Mouse (Mus musculus) G1E (cell line): ENCODE measurements around the gene Pdcd7. TPM values are rescaled to one million over a fixed set of nuclear protein-coding genes. Genes with fewer than 3 reads are reported as not detected.
A peak's percentile ranks its signal among the peaks of the same experiment; 100 is the strongest.

Source experiments
- ATAC-seq: 2 replicates; pipeline ENCODE4 v1.8.0; 2016; ENCODE audit warnings: mild to moderate bottlenecking; ENCODE audit not compliant: insufficient number of reproducible peaks, poor library complexity, low FRiP score, severe bottlenecking; ENCODE audit errors: extremely low read depth
- DNase-seq: peaks from one replicate; pipeline ENCODE4 v3.0.0; 2012; ENCODE audit warnings: low spot score
- H3K27me3 ChIP-seq: 2 replicates; pipeline ENCODE4 v1.6.1; 2012; ENCODE audit warnings: mild to moderate bottlenecking, low read length, inconsistent platforms; ENCODE audit not compliant: insufficient read depth
- H3K36me3 ChIP-seq: replicated peaks from 2 replicates; pipeline ENCODE3; 2012; ENCODE audit warnings: mild to moderate bottlenecking, inconsistent platforms
- H3K4me1 ChIP-seq: 2 replicates; pipeline ENCODE4 v1.6.1; 2012; ENCODE audit warnings: low read depth, low read length, inconsistent platforms, mixed read lengths; ENCODE audit not compliant: insufficient read depth
- H3K4me3 ChIP-seq: 2 replicates; pipeline ENCODE4 v1.5.1; 2012; ENCODE audit warnings: low read depth, mild to moderate bottlenecking, inconsistent platforms, low read length, moderate library complexity, mixed read lengths
- H3K9me3 ChIP-seq: replicated peaks from 2 replicates; pipeline ENCODE4 v1.6.1; 2012; ENCODE audit warnings: inconsistent platforms
- CTCF ChIP-seq: IDR thresholded peaks from 2 replicates; pipeline ENCODE4 v1.5.1; 2012; ENCODE audit warnings: low read depth, low read length, inconsistent platforms, mixed read lengths
- GATA1 ChIP-seq: IDR thresholded peaks from 2 replicates; pipeline ENCODE4 v1.6.1; 2012; ENCODE audit warnings: borderline replicate concordance, low read length, inconsistent platforms, mixed read lengths
- GATA2 ChIP-seq: IDR thresholded peaks from 2 replicates; pipeline ENCODE4 v1.6.1; 2012; ENCODE audit warnings: low read depth, low read length, inconsistent platforms, borderline replicate concordance
- POLR2AphosphoS5 ChIP-seq: IDR thresholded peaks from 2 replicates; pipeline ENCODE4 v1.6.1; 2012; ENCODE audit warnings: low read depth, low read length, inconsistent platforms; ENCODE audit not compliant: insufficient replicate concordance
- TAL1 ChIP-seq: conservative IDR thresholded peaks from 2 replicates; pipeline ENCODE4 v1.6.1; 2012; ENCODE audit warnings: low read depth, low read length, inconsistent platforms, mixed read lengths
- polyA plus RNA-seq: library from polyadenylated mRNA; stranded (reverse); fragments of >175 nt; gene quantifications from 2 replicates; pipeline ENCODE4 v1.2.3, GENCODE M21; 2012
- total RNA-seq, 2 experiments: library from RNA; stranded (forward) in 1 of 2; stranded (reverse) in 1 of 2; fragments of 200-1000 nt in 1 of 2; fragments of >200 nt in 1 of 2; fragmentation: Nextera tagmentation in 1 of 2; gene quantifications; 2 replicates each; pipeline ENCODE4 v1.2.3; 2014 to 2017

The Pdcd7 gene
- total and polyA plus RNA-seq, 3 experiments: 10.2 to 29.9 (median 22.7) TPM

DNA sequence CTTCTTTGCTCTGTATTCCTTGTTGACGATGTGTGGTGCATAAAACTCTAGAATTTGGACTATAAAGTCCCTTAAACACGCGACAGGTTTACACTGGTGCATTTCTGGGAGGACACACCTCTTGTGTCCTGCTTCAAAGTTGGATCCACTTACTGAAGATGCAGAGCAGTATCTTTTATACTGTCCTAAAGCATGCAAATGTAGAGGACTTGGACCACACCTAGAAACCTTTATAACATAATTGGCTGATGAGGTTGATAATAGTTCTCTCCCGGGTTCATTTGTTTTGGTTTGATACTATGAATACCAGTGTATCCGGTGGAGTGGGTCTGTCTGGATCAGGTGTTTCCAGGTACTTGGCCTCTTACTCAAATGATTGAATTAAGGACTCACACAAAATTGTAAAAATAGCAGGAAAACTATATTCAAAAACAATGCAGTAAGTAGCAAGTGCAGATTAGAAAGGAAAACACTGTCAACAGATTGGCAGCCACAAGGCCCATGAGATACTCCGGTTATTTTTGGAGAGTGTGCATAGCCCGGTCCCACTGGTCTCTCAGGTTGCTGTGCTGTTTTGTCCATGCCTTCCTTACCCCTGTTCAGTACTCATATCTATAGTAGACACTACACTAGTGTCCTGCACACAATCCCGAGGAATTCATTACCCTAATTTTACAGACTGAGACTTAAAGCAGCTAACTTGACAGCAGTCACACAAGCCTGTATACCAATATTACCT, 1.4 kb downstream of the Pdcd7 start:
- ATAC-seq: no peak
- Histone ChIP-seq H3K9me3 (peaks cover 8% of the 10 kb centered on the region), H3K27me3 (no peaks in the 10 kb centered on the region), H3K4me1 (peaks cover 33% of the 10 kb centered on the region), H3K4me3 (peak overlapping the region; percentile 94), H3K36me3 (peaks cover 14% of the 10 kb centered on the region)
- no peak for DNase-seq
- TF ChIP-seq GATA2: no peak
- no peak for TF ChIP-seq GATA1
- no peak for TF ChIP-seq TAL1
- no peak for TF ChIP-seq CTCF
- no peak; the same call in 1 of the 2 replicates for TF ChIP-seq POLR2AphosphoS5

GRCm38 (mm10) chr9:65353251-65353650, 7.3 kb downstream of the Pdcd7 start:
- peaks cover 20% of the 10 kb centered on the region for H3K4me1 ChIP-seq
- no peak overlapping the region for H3K4me3 ChIP-seq
- no peaks in the 10 kb centered on the region for H3K27me3 ChIP-seq
- TF ChIP-seq GATA1 (no peak), POLR2AphosphoS5 (no peak), TAL1 (no peak), GATA2 (no peak), CTCF (no peak)
- no peak for DNase-seq
- H3K9me3 ChIP-seq: no peaks in the 10 kb centered on the region
- H3K36me3 ChIP-seq: peaks cover 66% of the 10 kb centered on the region
- no peak for ATAC-seq

GRCm38 (mm10) chr9:65356561-65356960, 10.7 kb downstream of the Pdcd7 start:
- DNase-seq: no peak
- Histone ChIP-seq H3K27me3 (no peaks in the 10 kb centered on the region), H3K36me3 (peaks cover 83% of the 10 kb centered on the region), H3K4me3 (no peak overlapping the region), H3K9me3 (no peaks in the 10 kb centered on the region), H3K4me1 (peaks cover 3% of the 10 kb centered on the region; the same call in 1 of the 2 replicates)
- TF ChIP-seq GATA1 (no peak), GATA2 (no peak), POLR2AphosphoS5 (no peak), TAL1 (no peak), CTCF (no peak)
- no peak for ATAC-seq

DNA sequence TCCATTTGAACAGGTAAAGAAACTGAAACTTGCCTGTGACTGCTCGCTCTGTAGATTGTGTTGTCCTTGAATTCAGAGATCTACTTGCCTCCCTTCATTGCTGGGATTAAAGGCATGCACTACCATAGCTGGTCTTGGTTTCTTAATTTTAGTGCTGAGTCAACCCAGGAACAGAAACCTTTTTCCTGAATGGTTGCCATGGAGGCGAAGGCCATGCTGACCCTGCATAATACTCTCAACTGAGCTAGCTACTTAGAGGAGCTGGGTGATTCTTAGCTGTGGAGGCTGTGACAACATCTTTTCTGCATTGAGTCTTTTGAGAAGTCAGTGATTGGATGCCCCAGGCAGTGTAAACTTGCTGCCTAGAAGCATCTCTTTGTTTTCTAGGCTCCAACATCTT, 11.1 kb downstream of the Pdcd7 start:
- Histone ChIP-seq H3K27me3 (no peaks in the 10 kb centered on the region), H3K4me3 (no peak overlapping the region), H3K4me1 (peaks cover 3% of the 10 kb centered on the region; the same call in 1 of the 2 replicates), H3K36me3 (peaks cover 87% of the 10 kb centered on the region), H3K9me3 (no peaks in the 10 kb centered on the region)
- no peak for ATAC-seq
- DNase-seq: no peak
- TF ChIP-seq TAL1 (no peak), CTCF (no peak), GATA2 (no peak), GATA1 (no peak), POLR2AphosphoS5 (no peak)

- Histone ChIP-seq H3K9me3 (no peaks in the 10 kb centered on the region), H3K36me3 (peaks cover 93% of the 10 kb centered on the region), H3K4me3 (no peak overlapping the region), H3K27me3 (no peaks in the 10 kb centered on the region), H3K4me1 (no peaks in the 10 kb centered on the region; the same call in 1 of the 2 replicates)
- TF ChIP-seq GATA1 (no peak), POLR2AphosphoS5 (no peak), CTCF (no peak), TAL1 (no peak), GATA2 (no peak)
- DNase-seq (no peak), ATAC-seq (no peak)
These were observed 13.1 kb downstream of the Pdcd7 start for GRCm38 (mm10) chr9:65358956-65359480.
